Mouse (Mus musculus) heart, adult 9 months (tissue): Measurements from ENCODE around the gene Rtca.

Source experiments
- DNase-seq, 2 experiments: peaks; one replicate each; pipeline ENCODE4 v3.0.0; 2022; ENCODE audit warnings: low spot score in 2 of 2

The Rtca gene

GRCm38 (mm10) chr3:116476686-116477298 is 31.2 kb downstream of the Rtca start:
- DNase-seq = no peak

- DNase-seq = no peak
Observed at GRCm38 (mm10) chr3:116474602-116475001, 33.4 kb downstream of the Rtca start.

- no peak for DNase-seq
Observed at GRCm38 (mm10) chr3:116465709-116466108, 42.3 kb downstream of the Rtca start.

- no peak for DNase-seq
Observed at GRCm38 (mm10) chr3:116464318-116464717, 43.7 kb downstream of the Rtca start.

- no peak for DNase-seq
Observed at GRCm38 (mm10) chr3:116461053-116461452, 47.0 kb downstream of the Rtca start.

GRCm38 (mm10) chr3:116454529-116454928 is 53.5 kb downstream of the Rtca start:
- no peak for DNase-seq

- no peak for DNase-seq
Observed at GRCm38 (mm10) chr3:116450741-116451140, 57.3 kb downstream of the Rtca start.

GRCm38 (mm10) chr3:116444327-116444726 is 63.7 kb downstream of the Rtca start:
- DNase-seq = no peak

- no peak for DNase-seq
Observed at GRCm38 (mm10) chr3:116442788-116443187, 65.2 kb downstream of the Rtca start.

- DNase-seq = no peak
Observed at GRCm38 (mm10) chr3:116441518-116442205, 66.3 kb downstream of the Rtca start.

- DNase-seq = no peak
Observed at GRCm38 (mm10) chr3:116440066-116440997, 67.7 kb downstream of the Rtca start.
